Mouse (Mus musculus) layer of hippocampus, adult 9-11 months (tissue): ENCODE results near the gene Cnbp.

Experiments used
- DNase-seq: peaks from one replicate; pipeline ENCODE4 v3.0.0; 2022

Cnbp gene

DNA sequence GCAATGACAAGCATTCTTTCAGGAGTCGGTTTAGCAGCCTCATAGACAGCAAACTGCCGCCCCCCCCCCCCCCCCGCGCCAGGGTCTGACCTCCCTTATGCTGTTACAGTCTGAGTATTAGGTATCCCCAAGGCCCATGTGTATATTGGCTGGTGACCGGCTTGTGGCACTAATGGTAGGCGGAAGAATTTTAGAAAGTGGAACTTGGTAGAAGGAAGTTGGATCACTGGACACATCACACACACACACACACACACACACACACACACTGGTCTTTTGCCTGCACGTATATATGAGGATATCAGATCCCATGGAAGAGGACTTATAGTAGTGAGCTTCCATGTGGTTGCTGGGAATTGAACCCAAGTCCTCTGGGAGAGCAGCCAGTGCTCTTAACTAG is 48.4 kb downstream of the Cnbp start:
- DNase-seq, result no peak

- no peak for DNase-seq
Observed at GRCm38 (mm10) chr6:87799576-87799975, 51.3 kb downstream of the Cnbp start.

- no peak for DNase-seq
Observed at GRCm38 (mm10) chr6:87797321-87797720, 53.6 kb downstream of the Cnbp start.

DNA sequence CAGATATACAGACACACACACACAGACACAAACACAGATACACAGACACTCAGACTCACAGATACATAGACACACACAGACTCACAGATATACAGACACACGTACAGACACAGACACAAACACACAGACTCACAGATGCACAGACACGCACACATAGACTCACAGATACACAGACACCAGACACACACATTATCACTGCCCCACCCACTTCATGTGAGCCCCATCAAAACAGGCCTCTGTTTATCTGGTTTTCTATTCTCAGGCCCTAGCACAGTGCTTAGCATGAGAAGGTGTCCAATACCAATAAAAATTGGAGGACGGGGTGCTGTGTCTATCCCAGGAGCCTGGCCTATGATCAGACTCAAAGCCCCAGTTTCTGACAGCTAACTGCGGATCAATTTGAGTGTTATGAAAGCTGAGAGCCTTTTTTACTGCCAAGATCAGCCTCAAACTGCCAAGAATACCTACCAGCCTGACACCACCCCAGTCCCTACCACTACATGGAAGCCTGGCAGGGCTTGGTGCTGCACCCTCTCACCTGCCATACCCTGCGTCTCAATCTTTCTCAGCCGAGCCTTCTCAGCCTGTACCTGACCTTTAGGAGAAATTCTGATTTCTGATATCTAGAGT is 54.5 kb downstream of the Cnbp start:
- DNase-seq, result no peak

DNA sequence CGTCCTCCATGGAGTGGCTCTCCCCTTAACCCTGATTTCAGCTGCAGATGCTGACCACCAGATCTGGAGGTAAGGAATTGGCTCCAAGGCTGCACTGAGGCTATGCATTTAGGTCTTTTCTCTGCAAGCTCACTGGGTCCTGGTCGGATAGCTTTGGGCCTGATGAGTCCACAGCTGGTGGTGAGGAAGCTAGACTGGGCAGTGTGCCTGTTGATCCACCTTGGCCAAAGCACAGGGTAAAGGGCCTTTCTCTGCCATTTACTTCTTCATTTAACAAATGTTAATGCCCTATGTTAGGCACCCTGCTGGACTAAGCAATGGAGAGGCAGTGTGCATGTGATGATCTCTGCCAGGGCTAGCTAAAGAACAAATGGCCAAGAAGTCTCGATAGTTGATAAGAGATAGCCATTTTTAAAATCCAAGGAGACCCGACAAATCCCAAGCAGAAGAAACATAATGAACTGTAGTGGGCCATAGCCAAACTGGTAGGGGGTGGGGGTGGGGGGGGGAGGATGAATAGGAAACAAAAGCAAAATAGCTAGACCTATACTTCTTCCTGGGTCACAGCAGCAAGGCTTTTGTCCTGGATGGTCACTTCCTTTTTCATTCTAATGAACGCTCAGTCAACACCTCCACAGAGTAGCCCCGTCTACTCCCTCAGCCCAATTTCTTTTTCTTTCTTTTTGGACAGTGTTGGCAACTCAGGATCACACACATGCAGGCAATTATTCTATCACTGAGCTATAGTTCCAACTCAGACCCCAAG is 55.3 kb downstream of the Cnbp start:
- DNase-seq, result no peak

- DNase-seq, result no peak
Observed at GRCm38 (mm10) chr6:87793821-87794510, 56.9 kb downstream of the Cnbp start.
